Mouse (Mus musculus): ENCODE data around the gene Pgpep1.

GRCm38 (mm10) chr8:70691230-70691629 is 31.0 kb upstream of the Pgpep1 start:
- TF ChIP-seq MAFK (IDR thresholded peaks at IDR 0.05; ENCODE audit: insufficient read depth, low read depth, low read length) (no peak), ZNF384 (IDR thresholded peaks at IDR 0.05; ENCODE audit: low read depth, low read length) (no peak), CHD2 (IDR thresholded peaks at IDR 0.05; ENCODE audit: low read depth, low read length) (no peak), ZC3H11A (IDR thresholded peaks at IDR 0.05; ENCODE audit: borderline replicate concordance, low read depth, low read length) (no peak)

Measured in ES-E14 (cell line).